Mouse (Mus musculus): ENCODE data around the gene Tcf7l1. TPM values are rescaled to one million over a fixed set of nuclear protein-coding genes. Genes with fewer than 3 reads are reported as not detected.

The Tcf7l1 gene
- total RNA-seq, 2 experiments from 2014 or later = 10.0 to 11.5 TPM

DNA sequence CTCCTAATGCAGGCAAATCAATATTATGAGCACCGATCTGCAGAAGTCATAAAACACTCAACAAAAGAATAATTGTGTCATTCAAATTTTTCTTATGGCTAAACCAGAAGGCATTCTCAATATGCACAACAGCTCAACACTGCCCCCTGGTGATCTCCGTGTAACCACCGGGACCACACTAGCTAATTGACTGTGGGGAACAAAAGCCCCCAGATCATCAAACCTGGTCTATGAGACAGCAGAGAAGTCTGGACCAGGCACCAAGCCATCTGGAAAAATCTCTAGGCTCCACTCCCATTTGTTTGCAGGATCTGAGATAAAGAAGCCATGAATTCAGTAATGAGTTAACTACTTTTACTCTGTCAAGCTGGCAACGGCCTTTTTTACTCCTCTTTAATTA is 122.0 kb downstream of the Tcf7l1 start:
- peak; percentile 72 to 82 for DNase-seq (ENCODE audit: low spot score in 2 of 2)

DNA sequence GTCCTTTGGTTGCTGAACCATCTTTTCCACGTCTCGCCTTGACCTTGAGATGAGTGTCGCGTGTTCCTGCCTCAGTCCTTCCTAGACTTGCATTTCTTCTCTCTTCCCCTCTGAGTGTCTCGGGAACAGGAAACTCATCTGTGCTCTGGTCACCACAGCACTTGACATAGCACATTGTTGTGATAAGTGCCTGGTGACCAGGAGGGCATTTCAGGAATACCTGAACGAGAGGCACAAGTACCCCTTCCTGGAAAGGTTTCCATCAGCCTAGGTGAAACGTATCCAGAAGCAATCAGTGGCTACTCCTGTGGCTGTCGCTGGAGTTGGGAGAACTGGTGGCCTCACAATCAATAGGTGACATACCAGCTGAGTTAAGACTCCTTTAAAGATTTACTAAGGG is 124.8 kb downstream of the Tcf7l1 start:
- no peak for DNase-seq (ENCODE audit: low spot score in 2 of 2)

DNA sequence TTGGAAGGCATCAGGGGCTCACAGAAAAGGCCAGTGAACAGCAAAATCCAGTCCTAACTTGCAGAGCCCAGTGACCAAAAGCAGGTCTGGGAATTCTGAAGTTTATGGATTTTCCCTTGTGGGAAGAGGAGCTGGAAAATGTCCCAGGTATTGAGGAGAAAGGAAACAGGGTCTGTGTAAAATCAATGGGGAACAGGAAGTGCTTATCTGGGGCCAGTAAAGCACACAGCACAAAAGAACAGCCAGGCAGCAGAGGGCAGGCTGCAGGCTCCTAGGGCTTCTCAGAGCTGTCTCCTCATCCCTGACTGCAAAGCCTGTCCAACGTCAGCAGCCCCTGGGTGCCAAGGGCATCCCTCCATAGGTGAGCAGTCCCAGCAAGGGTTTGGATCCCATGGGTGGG is 126.1 kb downstream of the Tcf7l1 start:
- DNase-seq (ENCODE audit: low spot score in 2 of 2) = no peak

DNA sequence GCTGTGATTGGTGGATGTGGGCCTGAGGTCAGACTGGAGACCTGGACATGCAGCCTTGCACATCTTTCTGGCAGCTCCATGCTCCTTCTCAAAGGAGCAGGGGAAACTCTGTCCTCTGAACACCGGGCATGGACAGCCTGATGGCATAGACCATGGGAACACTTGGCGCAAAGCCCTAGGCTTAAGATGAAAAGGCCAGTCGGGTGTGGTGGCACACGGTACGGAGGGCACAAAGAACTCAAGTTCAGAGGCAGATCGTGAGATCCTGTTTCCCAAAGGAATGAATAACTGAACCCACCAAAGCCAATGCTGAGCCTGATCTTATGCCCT is 128.7 kb downstream of the Tcf7l1 start:
- DNase-seq (ENCODE audit: low spot score in 2 of 2) = no peak

DNA sequence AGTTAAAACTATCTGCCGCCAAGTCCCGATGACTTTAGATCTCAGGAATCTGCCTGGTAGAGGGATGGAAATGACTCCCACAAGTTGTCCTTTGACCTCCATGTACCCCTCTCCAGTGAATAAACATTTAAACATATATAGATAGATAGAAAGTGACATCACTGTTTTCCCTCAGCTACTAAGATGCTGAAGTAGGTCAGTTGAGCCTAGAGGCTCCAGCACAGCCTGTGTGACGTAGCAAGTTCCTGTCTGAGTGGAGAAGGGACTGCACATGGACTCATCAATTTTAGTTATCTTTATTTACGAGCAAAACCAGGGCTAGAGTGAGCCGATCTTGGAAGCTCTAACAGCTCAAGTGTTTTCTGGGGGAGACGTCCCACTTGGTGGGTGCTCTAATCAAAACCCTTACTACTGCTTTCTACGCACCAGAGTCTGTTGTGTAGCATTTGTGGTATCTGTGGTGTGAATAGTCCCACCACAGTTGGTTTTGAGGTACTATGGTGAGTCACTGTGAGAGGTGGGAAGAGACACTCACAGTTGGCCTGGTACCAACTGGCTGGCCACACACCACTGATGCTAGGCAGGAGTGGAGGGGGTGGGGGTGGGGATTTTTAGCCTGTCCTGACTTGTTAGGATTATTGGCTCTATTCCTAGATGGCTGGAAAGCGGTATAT is 129.2 kb downstream of the Tcf7l1 start:
- DNase-seq (ENCODE audit: low spot score in 2 of 2) = no peak

DNA sequence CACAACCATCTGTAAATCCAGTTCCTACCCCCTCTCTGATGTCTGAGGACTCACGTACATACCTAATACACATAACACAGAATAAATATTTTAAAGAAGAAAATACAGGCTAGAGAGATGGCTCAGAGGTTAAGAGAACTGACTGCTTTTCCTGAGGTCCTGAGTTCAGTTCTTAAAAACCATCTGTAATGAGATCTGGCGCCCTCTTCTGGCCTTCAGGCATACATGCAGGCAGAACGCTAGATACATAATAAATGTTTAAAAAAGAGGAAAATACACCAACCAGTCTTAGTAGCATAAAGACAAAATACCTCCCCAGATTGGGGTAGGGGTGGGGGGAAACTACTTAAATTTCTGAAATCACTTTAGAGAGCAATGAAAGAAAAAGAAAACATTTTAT is 131.0 kb downstream of the Tcf7l1 start:
- DNase-seq (ENCODE audit: low spot score in 2 of 2) = no peak

DNA sequence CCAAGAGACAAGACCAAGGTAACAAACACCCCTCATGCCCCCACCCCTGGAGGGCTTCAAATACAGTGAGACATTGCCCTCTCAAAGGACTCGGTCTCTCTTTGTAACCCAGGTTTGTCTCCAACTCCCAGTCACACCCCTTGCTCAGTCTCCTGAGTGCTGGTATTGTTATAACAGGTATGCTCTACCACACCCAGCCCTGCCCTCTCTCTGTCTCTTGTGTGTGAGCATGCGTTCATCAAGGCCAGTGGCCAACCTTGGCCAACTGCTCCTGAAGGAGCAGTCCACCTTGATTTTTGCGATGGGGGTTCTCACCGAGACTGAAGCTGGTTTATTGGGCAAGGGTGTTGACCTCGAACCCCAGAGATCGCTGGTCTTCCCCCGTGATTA is 133.0 kb downstream of the Tcf7l1 start:
- DNase-seq (ENCODE audit: low spot score in 2 of 2) = no peak

DNA sequence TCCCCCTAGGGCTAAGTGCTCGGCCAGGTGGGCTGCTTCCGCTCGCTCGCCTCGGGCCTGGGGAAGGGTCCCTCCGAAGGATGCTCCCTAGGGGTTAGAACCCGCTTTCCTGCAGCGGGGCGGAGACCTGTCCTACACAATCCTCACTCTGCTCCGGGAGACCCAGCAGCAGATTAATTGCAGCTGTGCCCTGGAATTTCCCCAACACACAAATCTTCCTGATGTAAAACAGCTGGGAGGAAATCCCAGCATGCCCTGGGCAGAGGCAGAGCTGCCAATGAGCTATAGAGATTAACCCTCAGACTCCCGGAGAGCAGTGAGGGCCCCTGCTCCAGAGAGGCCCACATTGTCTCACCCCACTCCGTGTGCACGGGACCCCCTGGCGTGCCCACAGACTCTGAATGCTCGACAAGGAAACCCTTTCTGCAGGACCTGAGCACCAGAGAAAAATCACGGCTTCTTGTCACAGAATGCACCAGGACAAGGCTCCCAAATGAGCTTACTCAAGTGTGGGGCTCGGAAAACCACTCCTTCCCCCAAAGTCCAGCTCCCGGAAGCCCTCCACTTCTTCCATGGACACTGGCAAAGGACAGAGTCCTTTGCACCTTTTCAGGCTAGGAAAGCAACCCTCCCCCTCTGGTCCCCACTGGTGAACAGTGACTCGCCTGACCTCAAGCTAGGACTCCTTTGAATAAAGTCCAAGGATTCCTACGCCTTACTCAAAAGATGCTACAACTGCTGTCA is 133.6 kb downstream of the Tcf7l1 start:
- peak; percentile 44 to 59 for DNase-seq (ENCODE audit: low spot score in 2 of 2)

DNA sequence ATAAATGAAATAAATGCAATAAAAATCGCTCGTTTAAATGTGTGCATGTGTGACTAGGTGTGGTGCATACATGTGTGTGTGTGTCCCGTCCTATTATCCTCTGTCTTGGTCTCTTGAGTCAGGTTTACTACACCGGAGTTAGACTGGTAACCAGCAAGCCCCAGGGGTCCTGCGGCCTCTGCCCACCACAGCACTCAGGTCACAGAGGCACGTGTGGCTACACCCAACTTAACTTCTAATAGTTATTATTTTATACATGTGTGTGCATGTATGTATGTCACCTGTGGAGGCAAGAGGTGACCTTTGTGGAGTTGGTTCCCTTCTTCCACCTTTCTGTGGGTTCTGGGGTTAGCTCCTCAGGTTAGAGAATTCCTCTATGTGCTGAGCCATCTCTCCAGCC is 134.7 kb downstream of the Tcf7l1 start:
- DNase-seq (ENCODE audit: low spot score in 2 of 2) = no peak

DNA sequence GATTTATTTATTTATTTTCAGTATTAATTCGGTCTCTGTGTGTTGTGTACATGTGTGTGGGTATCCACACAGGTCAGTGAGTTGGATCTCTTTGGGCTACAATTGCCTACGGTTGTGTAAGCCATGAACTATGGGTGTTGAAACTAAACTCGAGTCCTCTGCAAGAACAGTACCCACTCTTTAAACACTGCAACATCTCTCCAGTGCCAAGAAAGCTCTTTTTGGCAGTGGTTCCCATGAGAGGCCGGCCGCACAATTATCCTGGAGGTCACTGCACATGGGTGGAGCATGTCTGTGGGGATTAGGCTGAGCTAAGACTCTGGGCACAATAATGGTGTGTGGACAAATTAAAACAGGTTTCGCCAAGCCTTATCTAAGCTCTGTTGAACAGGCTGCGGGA is 135.6 kb downstream of the Tcf7l1 start:
- peak; percentile 42 to 43 for DNase-seq (ENCODE audit: low spot score in 2 of 2)

DNA sequence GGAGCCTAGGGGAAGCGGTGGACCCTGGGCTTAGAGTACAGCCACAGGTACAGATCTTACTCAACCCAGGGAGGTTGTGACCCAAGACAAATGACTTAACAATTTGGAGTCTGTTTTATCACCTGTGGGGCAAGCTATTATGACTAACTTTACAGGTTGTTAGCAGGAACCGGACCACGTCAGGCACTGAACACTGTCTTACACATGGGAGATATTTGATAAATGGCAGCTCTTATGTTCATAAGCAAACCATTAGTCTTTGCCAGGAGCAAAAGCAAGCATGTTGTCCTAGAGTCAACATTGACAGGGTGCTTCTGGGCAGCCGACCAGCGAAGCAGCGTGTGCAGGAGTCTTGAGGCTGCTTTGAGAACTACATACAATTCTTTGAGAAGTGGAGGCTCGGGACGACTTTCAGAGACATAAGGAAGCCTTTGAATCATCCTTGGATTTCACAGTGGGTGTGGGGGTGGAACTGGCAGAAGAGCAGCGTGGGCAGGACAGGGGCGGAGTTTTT is 138.7 kb downstream of the Tcf7l1 start:
- no peak for DNase-seq (ENCODE audit: low spot score in 2 of 2)

DNA sequence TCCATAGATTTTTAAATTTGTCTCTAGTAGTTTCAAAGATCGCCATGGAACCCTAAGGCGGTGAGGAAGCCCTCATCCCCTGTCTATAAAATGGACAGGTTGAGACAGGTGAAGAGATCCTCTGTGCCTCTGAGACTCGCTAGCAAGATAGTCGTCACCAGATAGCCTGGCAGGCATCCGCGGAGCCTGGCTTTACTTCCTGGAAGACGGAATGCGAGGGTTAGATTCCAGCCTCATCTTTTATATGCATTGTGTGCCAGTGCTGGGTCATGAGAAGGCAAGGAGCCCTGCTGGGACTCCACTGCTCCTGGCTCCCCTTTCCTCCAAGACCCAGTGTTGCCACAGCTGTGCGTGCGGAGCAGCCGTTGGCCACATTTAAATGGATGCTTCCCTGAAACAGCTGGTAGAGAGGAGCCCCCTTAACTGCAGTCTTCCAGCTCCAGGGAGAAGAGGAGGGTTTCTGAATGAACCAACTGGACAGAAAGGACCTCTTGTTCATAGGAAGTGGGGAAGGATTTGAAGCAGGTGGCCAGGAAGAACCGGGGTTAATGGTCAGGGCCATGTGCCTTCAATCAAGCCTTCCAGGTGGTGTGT is 141.0 kb downstream of the Tcf7l1 start:
- DNase-seq (ENCODE audit: low spot score in 2 of 2) = no peak

DNA sequence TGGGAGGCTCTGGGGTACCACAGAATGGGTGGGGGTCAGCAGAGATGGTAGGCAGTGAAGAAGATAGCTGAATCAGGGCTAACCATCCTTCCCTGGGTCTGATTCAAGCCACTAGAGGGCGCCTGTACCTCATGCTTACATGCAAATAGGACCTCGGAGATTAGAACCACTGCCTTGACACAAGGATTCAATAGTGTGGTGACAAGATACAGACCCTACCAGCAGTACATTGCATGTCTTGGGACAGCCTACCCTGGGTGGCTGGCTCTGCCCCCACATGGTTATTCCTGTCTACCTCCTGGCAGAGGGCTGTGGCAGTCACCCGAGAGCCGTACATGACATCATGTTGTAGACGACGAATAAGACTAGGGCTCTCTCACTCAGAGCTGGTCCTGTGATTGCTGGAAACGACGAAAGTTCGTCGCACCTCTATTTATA is 141.7 kb downstream of the Tcf7l1 start:
- DNase-seq (ENCODE audit: low spot score in 2 of 2) = peak; percentile 63 to 66

DNA sequence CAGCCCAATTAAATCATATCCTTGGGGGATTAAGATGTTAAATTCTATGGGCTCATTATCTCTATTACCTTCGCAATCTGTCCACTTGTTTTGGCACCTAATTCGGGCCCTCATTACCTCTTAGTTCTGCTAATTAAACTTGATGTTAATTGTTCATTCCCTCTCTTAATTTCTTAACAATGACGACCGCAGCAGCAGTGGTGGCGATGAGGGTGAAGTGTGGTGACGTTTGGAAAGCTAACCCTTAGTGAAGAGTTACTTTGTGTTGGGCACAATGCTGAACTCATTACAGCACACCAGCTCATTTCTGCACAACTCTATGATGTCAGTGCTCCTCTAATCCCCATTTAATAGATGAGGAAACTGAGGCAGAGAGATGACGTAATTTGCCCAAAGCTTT is 143.7 kb downstream of the Tcf7l1 start:
- no peak for DNase-seq (ENCODE audit: low spot score in 2 of 2)

DNA sequence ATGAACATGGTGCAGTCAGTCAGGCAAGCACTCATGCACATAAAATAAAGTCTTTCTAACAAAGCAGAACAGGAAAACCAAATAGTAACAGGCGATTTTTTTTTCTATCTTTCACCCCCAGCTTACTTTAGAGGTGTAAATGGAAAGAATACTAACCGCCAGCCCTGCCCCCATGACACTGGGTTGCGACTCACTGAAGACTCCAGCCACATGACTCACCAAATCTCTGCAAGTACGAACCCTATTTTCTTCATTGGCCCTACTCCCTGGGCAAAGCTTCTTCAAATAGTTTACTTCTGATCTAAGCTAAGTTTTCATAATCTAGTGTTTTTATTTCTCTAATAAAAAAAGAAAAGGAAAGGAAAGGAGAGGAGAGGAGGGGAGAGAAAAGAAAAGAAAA is 144.5 kb downstream of the Tcf7l1 start:
- DNase-seq (ENCODE audit: low spot score in 2 of 2) = no peak

DNA sequence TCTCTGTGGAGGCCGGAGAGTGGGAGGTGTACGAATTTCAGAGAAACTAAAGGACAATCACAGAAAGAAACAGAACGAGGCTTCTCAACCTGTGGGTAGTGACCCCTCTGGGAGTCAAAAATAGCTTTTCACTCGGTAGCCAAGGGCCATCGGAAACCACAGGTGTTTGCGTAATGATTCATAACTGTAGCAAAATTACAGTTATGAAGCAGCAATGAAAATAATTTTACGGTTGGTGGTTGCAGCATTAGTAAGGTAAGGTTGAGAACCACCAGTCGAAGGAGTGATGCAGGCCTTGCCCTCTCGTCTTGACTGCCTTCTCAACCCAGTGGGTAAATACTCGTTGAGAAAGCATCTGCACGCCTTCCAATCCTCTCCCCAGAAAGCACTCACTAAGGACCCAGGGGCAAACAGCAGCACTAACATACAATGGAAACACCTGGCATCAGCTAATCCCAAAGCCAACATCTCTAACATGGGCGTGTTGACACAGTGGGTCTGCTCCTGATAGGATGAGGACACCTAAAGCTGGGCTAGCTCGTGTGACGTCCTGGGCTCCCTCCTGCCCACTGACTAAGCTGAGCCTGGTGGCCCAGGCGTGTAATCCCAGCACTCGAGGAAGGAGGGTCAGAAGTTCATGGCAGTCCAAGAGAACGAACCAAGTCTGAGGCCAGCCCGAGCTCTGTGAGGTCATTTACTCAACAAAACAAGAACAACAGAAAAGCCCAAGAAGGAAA is 147.7 kb downstream of the Tcf7l1 start:
- DNase-seq (ENCODE audit: low spot score in 2 of 2) = no peak

DNA sequence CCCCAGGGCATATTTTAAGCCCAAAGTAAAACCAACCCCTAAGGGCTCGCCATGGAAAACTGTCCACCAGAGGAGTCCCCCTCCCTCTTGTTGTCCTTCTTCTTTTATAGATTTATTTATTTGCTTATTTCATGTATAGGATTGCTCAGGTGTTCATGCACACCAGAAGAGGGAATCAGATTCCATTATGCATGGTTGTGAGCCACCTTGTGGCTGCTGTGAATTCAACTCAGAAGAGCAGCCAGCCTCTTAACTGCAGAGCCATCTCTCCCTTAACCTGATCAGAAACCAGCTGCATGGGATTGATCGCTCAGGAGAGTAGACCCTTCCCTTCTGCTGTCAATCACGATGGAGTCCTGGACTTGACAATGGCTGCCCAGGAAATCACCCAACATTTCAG is 152.1 kb downstream of the Tcf7l1 start:
- DNase-seq (ENCODE audit: low spot score in 2 of 2) = no peak

DNA sequence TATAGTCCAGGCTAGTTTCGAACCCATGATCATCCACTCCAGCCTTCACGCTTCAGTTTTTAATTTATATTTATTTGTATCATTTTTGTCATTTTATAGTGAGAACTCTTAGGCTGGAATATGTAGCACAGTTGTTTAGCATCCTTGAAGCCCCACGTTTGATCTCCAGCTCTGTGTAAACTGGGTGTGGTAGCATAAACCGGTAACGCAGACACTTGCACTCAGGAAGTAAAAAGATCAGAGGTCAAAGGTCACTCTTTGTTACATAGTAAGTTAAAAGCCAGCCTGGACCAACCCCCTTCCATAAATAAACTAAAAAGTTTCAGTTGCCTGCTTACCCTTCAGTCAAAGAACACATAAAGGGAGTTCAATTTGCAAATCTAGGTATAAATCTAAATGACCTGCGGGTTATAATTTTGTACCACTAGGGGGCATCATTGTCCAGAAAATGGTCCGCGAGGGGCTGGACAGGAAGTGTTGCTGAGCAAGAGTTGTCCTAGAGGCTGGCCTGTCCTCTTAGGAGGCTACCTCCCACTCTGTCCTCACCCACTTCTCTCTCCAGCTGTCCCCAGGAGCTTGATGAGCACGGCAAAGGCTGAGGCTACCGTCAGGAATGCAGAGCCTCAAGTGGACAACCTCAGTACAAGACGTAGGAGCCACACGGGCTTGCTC is 153.2 kb downstream of the Tcf7l1 start:
- DNase-seq (ENCODE audit: low spot score in 2 of 2) = peak; percentile 35 to 59

DNA sequence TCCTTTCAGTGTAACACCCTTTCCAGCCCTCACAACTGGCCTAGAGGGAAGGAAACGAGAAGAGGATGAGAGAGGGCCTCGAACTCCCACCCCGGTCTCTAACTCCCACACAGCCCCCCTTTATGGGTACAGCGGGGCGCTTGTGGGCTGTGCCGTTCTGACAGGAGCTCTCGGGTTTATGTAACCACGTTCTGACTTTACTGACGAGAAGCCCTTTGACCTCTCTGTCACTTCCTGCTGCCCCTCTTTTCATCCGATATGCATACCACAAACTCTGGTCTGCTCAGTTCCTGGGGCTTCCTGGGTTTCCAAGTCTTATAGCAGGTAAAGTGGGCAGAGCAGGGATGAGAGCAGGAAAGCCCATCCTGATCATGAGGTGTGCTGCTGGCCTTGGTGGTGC is 154.7 kb downstream of the Tcf7l1 start:
- DNase-seq (ENCODE audit: low spot score in 2 of 2) = no peak

DNA sequence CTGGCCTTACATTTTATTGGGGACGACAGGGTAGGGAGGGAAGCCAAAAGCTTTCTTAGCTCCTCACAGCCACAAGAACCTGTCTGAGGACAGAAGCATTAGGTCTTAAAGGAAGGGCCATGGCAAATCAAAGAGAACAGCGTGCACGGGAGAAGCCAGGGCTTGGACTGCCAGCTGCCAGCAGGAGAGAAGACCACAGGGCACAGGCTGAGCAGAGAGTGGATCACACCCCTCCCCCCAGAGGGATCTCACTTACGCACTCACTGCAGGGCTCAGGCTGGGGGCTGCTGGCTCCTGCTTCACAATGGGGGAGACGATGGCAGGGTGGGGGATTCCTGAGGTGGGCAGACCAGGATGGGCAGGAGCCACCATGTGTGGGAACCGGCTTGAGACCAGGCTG is 157.4 kb downstream of the Tcf7l1 start:
- no peak for DNase-seq (ENCODE audit: low spot score in 2 of 2)

DNA sequence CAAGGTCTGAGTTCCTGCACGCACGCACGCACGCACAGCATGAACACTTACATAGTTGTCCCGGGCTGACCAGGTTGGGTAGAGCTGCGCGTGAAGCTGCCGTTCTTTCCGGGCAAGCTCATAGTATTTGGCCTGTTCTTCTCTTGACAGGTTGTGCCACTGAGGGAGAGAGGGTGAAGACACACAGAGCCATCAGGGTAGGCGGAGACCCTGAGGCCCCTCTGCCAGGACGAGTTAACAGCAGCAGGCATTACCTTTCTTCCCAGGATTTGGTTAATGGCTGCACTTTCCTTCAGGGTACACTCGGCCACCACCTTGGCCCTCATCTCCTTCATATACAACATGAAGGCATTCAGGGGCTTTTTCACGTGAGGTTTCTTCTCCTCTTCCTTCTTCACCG is 158.1 kb downstream of the Tcf7l1 start:
- DNase-seq (ENCODE audit: low spot score in 2 of 2) = no peak

Data from adrenal gland, adult 18-20 months (tissue).